Mouse (Mus musculus) embryonic facial prominence, embryonic 14.5 days (tissue): ENCODE data around the gene Ctnnal1. TPM values are rescaled to one million over a fixed set of nuclear protein-coding genes. Genes with fewer than 3 reads are reported as not detected.

ENCODE experiments used
- ATAC-seq: fragments of 200-750 bp; cut with Nextera tagmentation; 2 replicates; pipeline ENCODE4 v1.8.0; 2017; ENCODE audit warnings: low read depth, moderate number of reproducible peaks, moderate TSS enrichment
- DNase-seq: peaks from one replicate; pipeline ENCODE4 v3.0.0-alpha.2; 2015; ENCODE audit warnings: low spot score
- H3K27ac ChIP-seq: fragments of 300-500 bp; sonication (generic); replicated peaks from 2 replicates; pipeline ENCODE4 v1.5.1; 2014; ENCODE audit warnings: low read depth, mild to moderate bottlenecking, low read length, moderate library complexity
- H3K27me3 ChIP-seq: fragments of 300-500 bp; sonication (generic); replicated peaks from 2 replicates; pipeline ENCODE4 v1.6.1; 2014; ENCODE audit warnings: low read length; ENCODE audit not compliant: control insufficient read depth, insufficient read depth
- H3K36me3 ChIP-seq: fragments of 300-500 bp; sonication (generic); 2 replicates; pipeline ENCODE4 v1.6.1; 2014; ENCODE audit warnings: low read length, mixed read lengths; ENCODE audit not compliant: control insufficient read depth, insufficient read depth
- H3K4me1 ChIP-seq: fragments of 300-500 bp; sonication (generic); 2 replicates; pipeline ENCODE4 v1.6.1; 2014; ENCODE audit warnings: antibody characterized with exemption, low read length; ENCODE audit not compliant: control insufficient read depth, insufficient read depth
- H3K4me2 ChIP-seq: fragments of 300-500 bp; sonication (generic); 2 replicates; pipeline ENCODE4 v1.6.1; 2014; ENCODE audit warnings: low read depth, mild to moderate bottlenecking, low read length, moderate library complexity, mixed read lengths
- H3K4me3 ChIP-seq: fragments of 300-500 bp; sonication (generic); 2 replicates; pipeline ENCODE4 v1.5.1; 2014; ENCODE audit warnings: low read depth, mild to moderate bottlenecking, low read length
- H3K9ac ChIP-seq: fragments of 300-500 bp; sonication (generic); 2 replicates; pipeline ENCODE4 v1.6.1; 2014; ENCODE audit warnings: low read depth, mild to moderate bottlenecking, low read length, moderate library complexity, mixed read lengths
- H3K9me3 ChIP-seq: fragments of 300-500 bp; sonication (generic); 2 replicates; pipeline ENCODE4 v1.6.1; 2016; ENCODE audit warnings: low read length; ENCODE audit not compliant: control insufficient read depth
- WGBS: fragments of 180-500 bp; shearing (Covaris S2); extraction: QIAGEN DNeasy Blood & Tissue Kit; methylation state at CpG from one replicate; pipeline ENCODE4 v1.1.7; 2014; 5-methylcytosine and 5-hydroxymethylcytosine counted together
- polyA plus RNA-seq: library from polyadenylated mRNA; unstranded; fragments of >200 nt; fragmentation: Nextera tagmentation; extraction: Ambion mirVana; gene quantifications from 2 replicates; pipeline ENCODE4 v1.2.1, GENCODE M21; 2014

Ctnnal1 gene
- polyA plus RNA-seq: 23.2 and 28.0 TPM in 2 replicates

GRCm38 (mm10) chr4:56865003-56865511 is at the start of gene Ctnnal1:
Gene Ctnnal1 (minus strand): TSS chr4:56865188.
- H3K4me1 ChIP-seq: peaks cover 4% of the 10 kb centered on the region
- no peaks in the 10 kb centered on the region for H3K36me3 ChIP-seq
- H3K27ac ChIP-seq: peak within 1 kb of the TSS; percentile 82
- WGBS: under 1% methylated on average over 17 of the region's 45 CpGs
- H3K27me3 ChIP-seq: no peaks in the 10 kb centered on the region
- peak; percentile 94 for DNase-seq
- H3K4me2 ChIP-seq: peak within 1 kb of the TSS; percentile 94
- peak; percentile 96 for ATAC-seq
- H3K9ac ChIP-seq: peak within 1 kb of the TSS; percentile 82
- no peaks in the 10 kb centered on the region for H3K9me3 ChIP-seq
- peak within 1 kb of the TSS; percentile 85 for H3K4me3 ChIP-seq

GRCm38 (mm10) chr4:56914761-56915160 is 49.8 kb upstream of the Ctnnal1 start:
- no peak overlapping the region for H3K9ac ChIP-seq
- no peaks in the 10 kb centered on the region for H3K27me3 ChIP-seq
- H3K27ac ChIP-seq: no peak overlapping the region
- ATAC-seq (no peak), DNase-seq (no peak)
- H3K4me1 ChIP-seq: 0 out of 2 replicates have a peak, but pooled peaks cover 4% of the 10 kb centered on the region
- H3K36me3 ChIP-seq: peaks cover 68% of the 10 kb centered on the region
- no peaks in the 10 kb centered on the region for H3K9me3 ChIP-seq
- no peak overlapping the region for H3K4me2 ChIP-seq
- WGBS: 85% methylated on average over 1 of the region's 1 CpGs
- H3K4me3 ChIP-seq: no peak overlapping the region

- Histone ChIP-seq H3K4me3 (no peak overlapping the region), H3K9me3 (no peaks in the 10 kb centered on the region), H3K4me2 (no peak overlapping the region), H3K27ac (peak overlapping the region; percentile 48; the same call in 1 of the 2 replicates), H3K36me3 (peaks cover 72% of the 10 kb centered on the region), H3K27me3 (no peaks in the 10 kb centered on the region), H3K9ac (no peak overlapping the region), H3K4me1 (0 out of 2 replicates have a peak, but pooled peaks cover 4% of the 10 kb centered on the region)
- no peak for DNase-seq
- WGBS: 89% methylated on average over 6 of the region's 6 CpGs
- ATAC-seq: no peak
These were observed 49.4 kb upstream of the Ctnnal1 start for GRCm38 (mm10) chr4:56914338-56914737.

- DNase-seq (no peak), ATAC-seq (no peak)
- H3K4me2 ChIP-seq: no peak overlapping the region
- WGBS: 89% methylated on average over 7 of the region's 7 CpGs
- no peak overlapping the region for H3K9ac ChIP-seq
- H3K27me3 ChIP-seq: no peaks in the 10 kb centered on the region
- H3K4me3 ChIP-seq: no peak overlapping the region
- peaks cover 80% of the 10 kb centered on the region for H3K36me3 ChIP-seq
- H3K9me3 ChIP-seq: no peaks in the 10 kb centered on the region
- no peak overlapping the region for H3K27ac ChIP-seq
- 0 out of 2 replicates have a peak, but pooled peaks cover 4% of the 10 kb centered on the region for H3K4me1 ChIP-seq
These were observed 47.5 kb upstream of the Ctnnal1 start for GRCm38 (mm10) chr4:56912382-56913001.

GRCm38 (mm10) chr4:56909568-56909967 is 44.6 kb upstream of the Ctnnal1 start:
- Histone ChIP-seq H3K27me3 (no peaks in the 10 kb centered on the region), H3K4me3 (no peak overlapping the region), H3K4me2 (no peak overlapping the region), H3K4me1 (0 out of 2 replicates have a peak, but pooled peaks cover 4% of the 10 kb centered on the region), H3K36me3 (peaks cover 83% of the 10 kb centered on the region), H3K9ac (no peak overlapping the region), H3K9me3 (no peaks in the 10 kb centered on the region), H3K27ac (no peak overlapping the region)
- ATAC-seq: no peak
- WGBS: 47% methylated on average over 3 of the region's 3 CpGs
- DNase-seq: no peak

- Histone ChIP-seq H3K4me1 (no peaks in the 10 kb centered on the region), H3K9me3 (no peaks in the 10 kb centered on the region), H3K36me3 (peaks cover 80% of the 10 kb centered on the region), H3K27ac (no peak overlapping the region), H3K27me3 (no peaks in the 10 kb centered on the region), H3K4me3 (no peak overlapping the region), H3K9ac (no peak overlapping the region), H3K4me2 (no peak overlapping the region)
- WGBS: 90% methylated on average over 5 of the region's 5 CpGs
- DNase-seq: no peak
- no peak for ATAC-seq
These were observed 42.7 kb upstream of the Ctnnal1 start for GRCm38 (mm10) chr4:56907671-56908070.

- ATAC-seq (no peak), DNase-seq (no peak)
- H3K36me3 ChIP-seq: peaks cover 83% of the 10 kb centered on the region
- H3K27me3 ChIP-seq: no peaks in the 10 kb centered on the region
- no peak overlapping the region for H3K4me3 ChIP-seq
- 88% methylated on average over 3 of the region's 3 CpGs for WGBS
- H3K27ac ChIP-seq: no peak overlapping the region
- no peak overlapping the region for H3K9ac ChIP-seq
- no peak overlapping the region for H3K4me2 ChIP-seq
- peaks cover 1% of the 10 kb centered on the region; the same call in 1 of the 2 replicates for H3K9me3 ChIP-seq
- no peaks in the 10 kb centered on the region for H3K4me1 ChIP-seq
These were observed 41.9 kb upstream of the Ctnnal1 start for GRCm38 (mm10) chr4:56906926-56907325.

GRCm38 (mm10) chr4:56905507-56905906 is 40.5 kb upstream of the Ctnnal1 start:
- Histone ChIP-seq H3K4me3 (no peak overlapping the region), H3K4me2 (no peak overlapping the region), H3K36me3 (peaks cover 79% of the 10 kb centered on the region), H3K27me3 (no peaks in the 10 kb centered on the region), H3K9me3 (peaks cover 4% of the 10 kb centered on the region; the same call in 1 of the 2 replicates), H3K4me1 (no peaks in the 10 kb centered on the region), H3K9ac (no peak overlapping the region), H3K27ac (no peak overlapping the region)
- no peak for DNase-seq
- ATAC-seq: no peak
- WGBS: 91% methylated on average over 5 of the region's 5 CpGs

- ATAC-seq (no peak), DNase-seq (no peak)
- peaks cover 4% of the 10 kb centered on the region; the same call in 1 of the 2 replicates for H3K9me3 ChIP-seq
- no peaks in the 10 kb centered on the region for H3K4me1 ChIP-seq
- H3K4me2 ChIP-seq: no peak overlapping the region
- no peak overlapping the region for H3K4me3 ChIP-seq
- peaks cover 83% of the 10 kb centered on the region for H3K36me3 ChIP-seq
- no peak overlapping the region for H3K9ac ChIP-seq
- WGBS: 95% methylated on average over 2 of the region's 2 CpGs
- no peak overlapping the region for H3K27ac ChIP-seq
- H3K27me3 ChIP-seq: no peaks in the 10 kb centered on the region
These were observed 36.7 kb upstream of the Ctnnal1 start for GRCm38 (mm10) chr4:56901671-56902070.
